In the genomic region with DNA sequence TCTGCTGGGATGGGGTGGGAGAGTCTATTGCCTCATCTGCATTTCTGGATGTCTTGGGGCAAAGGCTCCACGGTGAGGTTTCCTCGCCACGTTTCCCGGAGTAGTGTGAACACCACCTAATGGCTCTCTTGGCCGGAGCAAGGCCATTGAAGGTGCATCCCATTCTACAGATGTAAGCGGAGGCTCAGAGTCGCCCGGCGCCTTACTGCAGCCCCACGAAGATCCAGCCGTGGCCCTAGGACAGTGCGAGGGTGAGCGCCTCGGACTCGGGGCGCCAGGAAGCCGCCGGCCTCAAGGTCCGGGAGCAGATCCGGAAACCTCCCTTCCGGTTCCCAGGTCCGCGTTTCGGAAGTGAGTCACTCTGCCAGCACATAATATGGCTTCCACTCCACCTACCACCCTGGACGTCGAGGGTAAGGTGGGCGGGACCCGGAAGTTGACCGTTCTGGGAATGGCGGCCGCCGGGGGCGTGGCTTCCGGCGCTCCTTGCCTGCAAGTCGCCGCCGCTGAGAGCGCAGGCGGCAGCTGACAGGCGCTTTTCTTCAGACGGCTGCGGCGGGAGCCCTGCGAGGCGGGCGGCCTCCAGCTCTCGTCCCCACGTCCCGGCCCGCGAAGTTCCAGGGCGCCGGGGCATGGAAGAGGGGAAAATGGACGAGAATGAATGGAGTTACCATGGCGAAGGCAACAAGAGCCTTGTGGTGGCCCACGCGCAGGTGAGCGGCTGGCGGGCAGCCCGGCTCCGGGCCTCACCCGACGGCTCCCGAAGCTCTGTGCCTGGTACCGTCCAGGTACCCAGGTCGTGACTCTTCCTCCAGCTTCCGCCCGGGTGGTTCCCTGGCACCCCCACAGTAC, we compare ENCODE assay signal across 8 mouse cellular contexts. TPM values are rescaled to one million over a fixed set of nuclear protein-coding genes. Genes with fewer than 3 reads are reported as not detected.
DNase-seq lines count a peak whose midpoint lies in the region; ATAC-seq and TF ChIP-seq lines count a peak whose summit lies in the region.

Gene Ippk, plus strand, starts transcription at position 496 of the 852 bp plus-strand sequence.

- POLR2A ChIA-PET in Patski (lab: Charles Lee): interaction anchor here (1.5 kb wide), 1 partner anchor 37 kb away, joined by 4 read pairs; no protein-coding TSS in a partner anchor

- ATAC-seq in Patski: peak; percentile 96
- peak; percentile 98 for ATAC-seq in hindbrain, embryonic 13.5 days (ENCODE audit: low FRiP score)

- peak within 1 kb of the TSS; percentile 99 for H3K4me2 ChIP-seq in hindbrain, embryonic 13.5 days

- peak within 1 kb of the TSS; percentile 92 for H3K4me3 ChIP-seq in hindbrain, embryonic 13.5 days

- H3K27me3 ChIP-seq in Patski: no peaks in the 10 kb centered on the region
- 0 out of 2 replicates have a peak, but pooled peaks cover 2% of the 10 kb centered on the region for H3K27me3 ChIP-seq in hindbrain, embryonic 13.5 days

- WGBS in hindbrain, embryonic 13.5 days: under 1% methylated on average over 67 of the region's 69 CpGs

- no peaks in the 10 kb centered on the region for H3K36me3 ChIP-seq in hindbrain, embryonic 13.5 days

- DNase-seq in Patski (ENCODE audit: low read depth, low spot score): peak; percentile 80
- peak; percentile 98 to 99 for DNase-seq in cerebellum, postnatal 14 days
- DNase-seq in frontal cortex, postnatal 14 days (ENCODE audit: low spot score in 2 of 2): peak; percentile 97 to 99
- DNase-seq in layer of hippocampus, postnatal 25 days (ENCODE audit: extremely low spot score in 1 of 2, low spot score in 1 of 2): peak; percentile 88 to 92
- peak; percentile 99 for DNase-seq in lung, postnatal 25 days (ENCODE audit: low spot score)
- peak; percentile 98 for DNase-seq in retina, embryonic 14.5 days (ENCODE audit: low spot score)
- DNase-seq in thymus, postnatal 4 days: peak; percentile 99

- H3K9me3 ChIP-seq in hindbrain, embryonic 13.5 days: no peaks in the 10 kb centered on the region

- peaks cover 39% of the 10 kb centered on the region for H3K4me1 ChIP-seq in hindbrain, embryonic 13.5 days (replicated peaks)

- no peak for TF ChIP-seq CTCF in Patski (IDR thresholded peaks at IDR 0.05)

- peak within 1 kb of the TSS; percentile 93 for H3K9ac ChIP-seq in hindbrain, embryonic 13.5 days

- CTCF ChIA-PET in Patski (lab: Charles Lee): no interaction called here

- H3K27ac ChIP-seq in hindbrain, embryonic 13.5 days: peak within 1 kb of the TSS; percentile 91

- in situ Hi-C loops in Patski (cut with MboI; ENCODE audit: low pct_unique_long_range_greater_than_20kb): no loop called here

RNA-seq across cellular contexts. Expression of gene Ippk, which starts in this region (rescaled TPM):
- 14.1 TPM for polyA plus RNA-seq in Patski (2021)
- 14.0 and 15.0 TPM in 2 replicates for polyA plus RNA-seq in hindbrain, embryonic 13.5 days (2015; fragmentation: Nextera tagmentation; extraction: Ambion mirVana)
- 10 to 100 TPM; 29.8 to 31.1 TPM for total RNA-seq in layer of hippocampus, postnatal 25 days (2021)

Comparison
In these comparisons a context has a peak if more than half of its experiments do, and no peak if none do; other contexts are left out.
1. Peak in every context shown above with its lines: DNase-seq, ATAC-seq, H3K4me3 ChIP-seq and H3K27ac ChIP-seq.